Mouse (Mus musculus) left cerebral cortex, postnatal 36 days (tissue): ENCODE measurements around the gene Etnk1. TPM values are rescaled to one million over a fixed set of nuclear protein-coding genes. Genes with fewer than 3 reads are reported as not detected.
"Not testable (repeated sequence)": the region's sequence is repeated elsewhere in the genome, so short reads cannot be mapped to it uniquely, and the experiment has no call there.

ENCODE experiments used
- DNase-seq, 2 experiments: peaks; one replicate each; pipeline ENCODE4 v3.0.0; 2021 to 2022; ENCODE audit warnings: low spot score in 2 of 2, mixed read lengths in 1 of 2
- intact Hi-C: fragments of 180-260 bp; cut with DNase I; formaldehyde crosslinking; loops from one replicate; pipeline ENCODE4 v1.15.1; 2025
- total RNA-seq, 2 experiments: library from RNA; stranded (reverse); gene quantifications; 2 replicates each; pipeline ENCODE4 v1.2.3; 2021

The Etnk1 gene
- total RNA-seq, 2 experiments from 2014 or later: 167 to 193 TPM

DNA sequence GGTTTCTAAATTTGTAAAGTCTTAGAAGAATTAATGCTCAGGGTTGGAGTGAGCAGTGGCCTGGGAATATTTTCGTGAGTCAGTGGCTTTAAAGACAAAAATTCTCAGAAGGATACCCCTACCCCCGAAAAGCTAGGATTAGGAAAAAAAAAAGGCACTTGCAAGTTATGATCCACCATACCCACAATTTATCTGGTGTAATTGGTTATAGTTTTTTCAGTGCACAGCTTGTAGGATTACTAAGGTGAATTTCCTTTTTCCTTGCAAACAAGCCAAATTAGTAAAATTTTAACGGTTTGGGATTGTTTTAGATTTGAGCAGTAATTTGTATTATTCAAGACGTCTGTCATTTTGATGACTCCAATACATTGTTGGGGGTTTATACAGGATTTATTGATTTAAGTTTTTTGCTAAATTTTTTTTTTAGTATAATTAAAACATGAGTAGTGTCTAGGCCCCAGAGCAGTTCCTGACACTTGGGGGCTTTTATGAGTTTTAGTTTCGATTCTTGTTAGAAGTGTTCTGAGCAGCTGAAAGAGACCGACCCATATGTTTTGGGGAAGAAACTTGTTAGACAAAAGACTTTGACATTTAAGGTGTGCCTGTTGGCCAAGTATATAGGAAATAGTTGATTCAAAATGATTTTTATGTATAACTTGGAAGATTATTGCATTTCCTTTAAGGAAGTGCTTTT is 1.1 kb downstream of the Etnk1 start:
- intact Hi-C loops: loop anchor here (2.0 kb wide), 1 partner anchor 69 kb away; no protein-coding TSS in a partner anchor

DNA sequence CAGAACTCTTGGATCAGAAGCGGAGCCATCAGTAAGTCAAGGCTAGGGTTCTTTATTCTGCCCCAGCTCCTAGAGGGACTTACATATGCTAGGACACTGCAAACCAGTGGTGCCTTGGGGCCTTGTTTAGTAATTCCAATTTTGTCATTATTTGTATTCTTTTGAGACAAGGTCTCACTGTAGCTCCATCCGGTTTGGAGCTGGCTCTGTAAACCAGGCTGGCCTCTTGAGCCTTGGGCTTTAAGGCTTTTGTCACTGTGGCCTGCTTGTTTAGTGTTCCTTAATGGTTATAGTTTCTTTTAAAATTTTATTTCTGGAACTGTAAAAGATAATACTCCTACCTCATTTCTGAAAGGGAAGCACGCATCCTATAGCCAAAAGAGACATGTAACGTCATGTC is 2.4 kb downstream of the Etnk1 start:
- intact Hi-C loops: no loop called here
- DNase-seq: no peak

More for the DNA sequence above, 1.1 kb downstream of the Etnk1 start:
- no peak for DNase-seq

DNA sequence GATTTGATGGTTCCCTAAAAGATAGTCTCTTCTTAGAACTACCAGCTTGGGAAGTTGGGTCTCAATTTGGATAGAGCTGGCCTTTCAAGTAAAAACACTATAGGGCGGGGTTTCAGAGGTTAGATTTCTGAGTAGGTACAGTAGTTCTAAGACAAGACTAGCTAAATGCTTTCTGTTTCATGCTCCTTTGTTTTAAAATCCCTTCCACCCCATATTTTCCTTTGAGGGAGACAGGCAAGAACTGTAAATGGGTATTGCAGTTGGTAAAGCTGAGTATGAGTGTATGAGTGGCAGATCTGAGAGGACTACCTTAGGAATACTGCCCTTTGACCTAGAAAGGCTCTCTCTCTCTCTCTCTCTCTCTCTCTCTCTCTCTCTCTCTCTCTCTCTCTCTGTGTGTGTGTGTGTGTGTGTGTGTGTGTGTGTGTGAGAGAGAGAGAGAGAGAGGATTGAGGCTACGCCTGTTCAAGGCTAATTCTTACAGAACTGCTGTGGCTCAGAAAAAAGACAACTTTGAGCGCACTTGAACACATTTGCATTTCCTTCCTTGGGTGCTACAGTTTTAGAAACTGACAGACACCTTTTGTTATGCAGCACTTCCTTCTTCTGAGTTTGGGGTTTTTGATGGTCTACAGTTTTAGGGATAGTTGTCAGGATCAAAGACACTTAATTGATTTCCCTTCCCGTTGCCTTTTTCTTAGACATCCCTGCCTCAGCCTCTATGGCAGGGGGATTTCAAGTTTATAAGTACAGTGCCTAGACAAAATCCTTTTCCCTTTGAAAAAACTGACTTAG is 3.3 kb downstream of the Etnk1 start:
- intact Hi-C loops: loop anchor here (10.0 kb wide), 1 partner anchor 136 kb away; no protein-coding TSS in a partner anchor
- no peak for DNase-seq

GRCm38 (mm10) chr6:143171066-143171465 is 4.0 kb downstream of the Etnk1 start:
- intact Hi-C loops: loop anchor here (10.0 kb wide), 1 partner anchor 136 kb away; no protein-coding TSS in a partner anchor
- no peak for DNase-seq

DNA sequence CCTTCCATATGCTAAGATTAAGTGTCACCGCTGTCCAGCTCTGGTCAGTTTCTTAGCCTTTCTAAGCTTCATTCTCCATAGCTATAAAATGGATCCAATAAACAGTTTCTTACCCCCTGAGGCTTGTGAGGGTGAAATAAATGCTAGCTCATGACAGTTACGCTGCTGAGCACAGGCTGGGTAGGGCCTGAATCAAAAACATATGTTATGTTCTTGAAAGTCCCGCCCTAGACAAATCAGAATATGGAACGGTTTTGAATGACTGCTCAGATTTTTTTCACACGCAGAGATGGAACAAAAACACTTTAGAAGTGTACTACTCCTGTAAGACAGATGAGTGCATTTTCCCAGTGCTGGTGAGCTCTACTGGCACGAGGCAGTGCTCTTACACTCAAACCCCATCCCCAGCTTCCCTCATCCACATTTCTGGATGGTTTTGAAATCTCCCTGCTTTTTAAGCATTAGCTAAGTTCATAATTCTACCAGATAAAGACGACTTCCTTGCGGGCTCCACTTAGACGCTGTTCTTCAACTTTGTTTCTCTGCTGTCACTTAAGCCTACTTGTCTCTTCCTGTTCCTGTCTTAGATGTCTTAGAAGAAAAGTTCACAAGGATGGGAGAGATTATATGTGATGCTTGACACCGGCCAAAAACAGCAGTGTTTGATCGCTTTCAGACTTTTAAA is 4.9 kb downstream of the Etnk1 start:
- intact Hi-C loops: loop anchor here (10.0 kb wide), 1 partner anchor 137 kb away; no protein-coding TSS in a partner anchor

DNA sequence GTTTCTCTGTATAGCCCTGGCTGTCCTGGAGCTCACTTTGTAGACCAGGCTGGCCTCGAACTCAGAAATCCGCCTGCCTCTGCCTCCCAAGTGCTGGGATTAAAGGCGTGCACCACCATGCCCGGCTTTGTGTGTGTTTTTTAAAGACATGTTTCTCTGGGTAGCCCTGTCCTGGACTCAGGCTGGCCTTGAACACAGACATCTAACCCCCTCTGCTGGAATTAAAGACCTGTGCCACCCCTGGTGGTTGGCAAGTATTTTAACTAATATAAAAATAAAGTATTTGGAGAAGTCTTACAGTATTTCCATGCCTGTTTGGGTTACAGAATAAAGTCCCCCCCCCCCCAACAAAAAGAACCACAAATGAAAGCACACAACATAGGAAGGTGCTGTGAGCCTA is 5.7 kb downstream of the Etnk1 start:
- intact Hi-C loops: loop anchor here (10.0 kb wide), 1 partner anchor 138 kb away; no protein-coding TSS in a partner anchor
- not testable (repeated sequence) for DNase-seq

More for the DNA sequence above, 4.9 kb downstream of the Etnk1 start:
- no peak for DNase-seq

- intact Hi-C loops: loop anchor here (10.0 kb wide), 1 partner anchor 139 kb away; no protein-coding TSS in a partner anchor
Measured at GRCm38 (mm10) chr6:143174226-143174625, 7.2 kb downstream of the Etnk1 start.

DNA sequence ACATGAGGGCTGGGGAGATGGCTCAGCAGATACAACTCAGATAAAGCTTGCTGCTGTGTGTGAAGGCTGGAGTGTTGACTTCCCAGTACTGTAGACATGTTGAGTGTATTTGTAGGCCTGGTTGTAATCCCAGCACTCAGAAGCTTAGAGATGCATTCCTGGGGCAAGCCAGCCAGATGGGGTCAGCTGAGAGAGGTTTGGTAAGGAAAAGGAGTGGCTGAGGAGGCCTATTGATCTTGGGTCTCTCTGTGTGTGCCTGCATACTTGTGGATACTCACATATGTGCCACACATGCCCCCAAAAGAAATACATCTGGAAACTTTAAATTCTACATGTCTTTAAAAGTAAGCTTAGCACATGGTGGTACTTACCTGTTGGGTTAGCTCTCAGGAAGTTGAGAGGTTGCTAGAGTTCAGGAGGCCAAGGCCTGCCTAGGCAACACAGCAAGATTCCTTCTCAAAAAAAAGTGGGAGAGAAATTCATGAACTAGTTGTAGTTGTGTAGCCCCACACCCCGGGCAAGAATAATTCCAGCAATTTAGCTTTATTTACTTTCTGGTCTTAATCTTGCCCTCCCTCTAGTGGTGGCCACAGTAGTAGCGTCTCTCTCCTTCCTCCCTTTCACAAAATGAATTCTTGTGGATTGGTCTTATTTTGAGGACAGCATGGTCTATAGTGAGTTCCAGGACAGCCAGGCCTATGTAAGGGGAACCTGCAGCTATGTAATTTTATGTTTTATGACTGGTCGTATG is 8.1 kb downstream of the Etnk1 start:
- no peak for DNase-seq
- intact Hi-C loops: loop anchor here (10.0 kb wide), 1 partner anchor 140 kb away; no protein-coding TSS in a partner anchor

More at GRCm38 (mm10) chr6:143174226-143174625, 7.2 kb downstream of the Etnk1 start:
- DNase-seq: no peak

- no peak for DNase-seq
- intact Hi-C loops: loop anchor here (10.0 kb wide), 1 partner anchor 141 kb away; no protein-coding TSS in a partner anchor
Measured at GRCm38 (mm10) chr6:143176076-143176475, 9.1 kb downstream of the Etnk1 start.

DNA sequence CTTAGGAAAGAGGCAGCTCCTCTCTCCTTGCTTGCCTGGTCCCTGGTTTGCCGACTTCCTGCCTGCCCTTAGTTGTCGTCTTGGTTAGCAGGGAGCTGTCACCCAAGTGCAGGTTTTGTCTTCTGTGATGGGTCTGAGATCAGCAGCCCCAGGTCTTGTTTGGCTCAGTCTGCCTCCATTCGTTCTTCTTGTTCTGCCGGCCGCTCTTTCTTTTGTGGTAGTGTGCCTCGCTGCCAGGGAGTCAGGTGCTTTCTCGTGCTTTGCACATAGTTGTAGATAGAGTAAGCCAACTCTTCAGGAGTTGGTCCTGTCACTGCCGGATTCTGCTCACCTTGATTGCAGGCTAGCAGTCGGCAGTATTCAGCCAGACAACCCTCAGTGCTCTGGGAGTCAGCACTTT is 9.6 kb downstream of the Etnk1 start:
- intact Hi-C loops: loop anchor here (10.0 kb wide), 1 partner anchor 142 kb away; no protein-coding TSS in a partner anchor
- no peak for DNase-seq

GRCm38 (mm10) chr6:143179181-143179580 is 12.2 kb downstream of the Etnk1 start:
- DNase-seq: no peak
- intact Hi-C loops: loop anchor here (10.0 kb wide), 1 partner anchor 144 kb away; no protein-coding TSS in a partner anchor

GRCm38 (mm10) chr6:143179733-143180132 is 12.7 kb downstream of the Etnk1 start:
- intact Hi-C loops: loop anchor here (10.0 kb wide), 1 partner anchor 145 kb away; no protein-coding TSS in a partner anchor
- DNase-seq: no peak

DNA sequence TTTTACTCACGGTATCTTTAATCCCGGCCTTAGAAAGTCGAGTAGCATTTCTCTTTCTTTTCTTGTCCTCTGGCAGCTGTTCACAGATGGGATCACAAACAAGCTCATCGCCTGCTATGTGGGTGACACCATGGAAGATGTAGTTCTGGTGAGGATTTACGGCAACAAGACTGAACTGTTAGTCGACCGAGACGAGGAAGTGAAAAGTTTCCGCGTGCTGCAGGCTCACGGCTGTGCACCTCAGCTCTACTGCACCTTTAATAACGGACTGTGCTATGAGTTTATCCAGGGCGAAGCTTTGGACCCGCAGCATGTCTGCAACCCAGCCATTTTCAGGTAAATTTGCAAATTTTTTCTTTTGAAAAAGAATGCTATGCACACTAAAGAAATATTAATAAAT is 13.5 kb downstream of the Etnk1 start:
- DNase-seq: no peak
- intact Hi-C loops: no loop called here

- intact Hi-C loops: no loop called here
Measured at GRCm38 (mm10) chr6:143184099-143184498, 17.1 kb downstream of the Etnk1 start.

DNA sequence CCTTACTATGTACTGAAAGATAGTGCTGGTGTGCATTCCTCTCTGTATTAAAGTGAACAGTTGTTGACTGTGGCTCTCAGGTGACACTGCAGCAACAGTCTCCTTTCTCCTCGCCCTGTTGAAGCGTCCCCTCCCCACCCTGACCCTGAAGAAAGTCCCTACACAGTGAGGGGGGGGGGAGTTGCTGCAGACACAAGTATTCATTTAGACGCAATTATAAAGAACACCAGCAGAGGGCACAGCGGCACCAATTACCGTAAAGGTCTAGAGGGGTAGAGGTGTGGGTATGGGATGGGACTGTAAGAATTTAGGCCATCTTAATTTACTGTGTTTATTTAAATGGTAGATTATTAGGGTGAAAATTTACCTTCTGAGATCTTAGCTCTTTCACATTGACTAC is 17.7 kb downstream of the Etnk1 start:
- DNase-seq: no peak
- intact Hi-C loops: no loop called here

More at GRCm38 (mm10) chr6:143184099-143184498, 17.1 kb downstream of the Etnk1 start:
- DNase-seq: no peak

DNA sequence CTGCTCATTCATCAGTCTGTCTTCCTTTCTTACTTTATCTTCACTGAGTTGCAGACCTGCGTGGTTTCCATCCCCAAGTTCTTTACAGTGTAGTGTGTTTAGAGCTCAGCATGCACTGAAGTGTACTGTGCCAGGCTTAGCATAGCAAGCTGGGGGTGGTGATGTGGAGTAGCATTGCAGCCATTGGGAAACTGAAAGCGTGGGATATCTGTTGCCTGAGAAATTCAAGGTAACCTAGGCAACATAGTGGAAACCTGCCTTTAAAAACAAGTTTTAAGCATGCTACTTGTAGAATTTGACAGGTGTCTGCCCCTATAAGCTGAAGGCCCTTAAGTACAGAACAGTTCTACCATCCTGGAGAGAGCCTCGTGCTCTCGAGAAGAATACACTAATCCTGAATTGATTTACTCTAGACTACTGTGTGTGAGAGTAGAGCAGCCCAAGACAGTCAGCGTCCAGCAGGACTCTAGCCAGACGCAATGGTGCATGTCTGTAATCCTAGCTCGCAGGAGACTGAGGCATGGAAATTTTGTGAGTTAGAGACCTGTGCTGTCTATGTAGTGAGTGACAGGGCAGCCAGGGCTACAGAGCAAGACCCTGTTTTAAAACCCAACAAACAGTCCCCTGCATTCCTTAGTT is 23.9 kb downstream of the Etnk1 start:
- DNase-seq: no peak
- intact Hi-C loops: no loop called here

GRCm38 (mm10) chr6:143191477-143192098 is 24.6 kb downstream of the Etnk1 start:
- intact Hi-C loops: no loop called here
- no peak for DNase-seq

GRCm38 (mm10) chr6:143192709-143193108 is 25.7 kb downstream of the Etnk1 start:
- intact Hi-C loops: no loop called here
- no peak for DNase-seq
